Mouse (Mus musculus) ES-E14 (cell line): ENCODE data around the gene Vezf1. TPM values are rescaled to one million over a fixed set of nuclear protein-coding genes. Genes with fewer than 3 reads are reported as not detected.

Experiments
- DNase-seq: peaks from one replicate; pipeline ENCODE4 v3.0.0-alpha.2; 2013; ENCODE audit warnings: low read depth, low spot score
- H3K27ac ChIP-seq: 2 replicates; pipeline ENCODE4 v1.5.1; 2012; ENCODE audit warnings: low read depth, mild to moderate bottlenecking, low read length, moderate library complexity, mixed read lengths; ENCODE audit not compliant: poor library complexity, insufficient read depth, severe bottlenecking
- H3K36me3 ChIP-seq: 2 replicates; pipeline ENCODE4 v1.6.1; 2012; ENCODE audit warnings: mild to moderate bottlenecking, low read length, moderate library complexity, mixed read lengths; ENCODE audit not compliant: control insufficient read depth, poor library complexity, insufficient read depth, severe bottlenecking
- H3K4me1 ChIP-seq, 2 experiments: fragments of 150-350 bp in 1 of 2; sonication (generic) in 1 of 2; 2 replicates each; pipeline ENCODE4 v1.6.1; 2012; ENCODE audit warnings: low read length in 2 of 2, mild to moderate bottlenecking in 1 of 2, mixed read lengths in 1 of 2; ENCODE audit not compliant: control insufficient read depth in 2 of 2, insufficient read depth in 2 of 2, poor library complexity in 1 of 2
- H3K4me3 ChIP-seq, 2 experiments: fragments of 150-350 bp in 1 of 2; sonication (generic) in 1 of 2; 2 replicates each; pipeline ENCODE4 v1.5.1; 2012; ENCODE audit warnings: low read length in 2 of 2, low read depth in 1 of 2, mild to moderate bottlenecking in 1 of 2, mixed read lengths in 1 of 2; ENCODE audit not compliant: insufficient read depth in 1 of 2, poor library complexity in 1 of 2, severe bottlenecking in 1 of 2
- H3K9ac ChIP-seq: 2 replicates; pipeline ENCODE4 v1.6.1; 2012; ENCODE audit warnings: low read depth, mild to moderate bottlenecking, low read length, mixed read lengths; ENCODE audit not compliant: poor library complexity, insufficient read depth, severe bottlenecking
- H3K9me3 ChIP-seq: fragments of 150-350 bp; sonication (generic); 2 replicates; pipeline ENCODE4 v1.6.1; 2012; ENCODE audit warnings: low read depth, mild to moderate bottlenecking, low read length; ENCODE audit not compliant: control insufficient read depth, insufficient read depth
- CHD2 ChIP-seq: IDR thresholded peaks from 2 replicates; pipeline ENCODE4 v1.6.1; 2014; ENCODE audit warnings: mild to moderate bottlenecking, low read depth, low read length, inconsistent platforms
- HCFC1 ChIP-seq: IDR thresholded peaks from 2 replicates; pipeline ENCODE4 v1.6.1; 2012; ENCODE audit warnings: low read length, inconsistent platforms, borderline replicate concordance; ENCODE audit not compliant: insufficient read depth
- MAFK ChIP-seq: IDR thresholded peaks from 2 replicates; pipeline ENCODE4 v1.6.1; 2014; ENCODE audit warnings: mild to moderate bottlenecking, low read depth, low read length, inconsistent platforms; ENCODE audit not compliant: insufficient read depth
- ZC3H11A ChIP-seq: IDR thresholded peaks from 2 replicates; pipeline ENCODE4 v1.6.1; 2012; ENCODE audit warnings: low read depth, mild to moderate bottlenecking, inconsistent platforms, low read length, borderline replicate concordance
- ZNF384 ChIP-seq: IDR thresholded peaks from 2 replicates; pipeline ENCODE4 v1.6.1; 2012; ENCODE audit warnings: low read depth, low read length, inconsistent platforms
- in situ Hi-C, 2 experiments: fragments of 600-800 bp; cut with MboI; formaldehyde crosslinking; loops; one replicate each; pipeline ENCODE4 v1.15.1; 2025; ENCODE audit warnings: low sequenced_read_pairs in 2 of 2, inconsistent platforms in 1 of 2; ENCODE audit not compliant: unreplicated experiment in 2 of 2
- total RNA-seq: library from RNA; depleted of rRNA; stranded (reverse); fragments of 300-350 nt; gene quantifications from 2 replicates; pipeline ENCODE4 v1.2.3, GENCODE M21; 2012; rRNA removed

Gene Vezf1
- 12.6 and 13.2 TPM in 2 replicates for total RNA-seq

DNA sequence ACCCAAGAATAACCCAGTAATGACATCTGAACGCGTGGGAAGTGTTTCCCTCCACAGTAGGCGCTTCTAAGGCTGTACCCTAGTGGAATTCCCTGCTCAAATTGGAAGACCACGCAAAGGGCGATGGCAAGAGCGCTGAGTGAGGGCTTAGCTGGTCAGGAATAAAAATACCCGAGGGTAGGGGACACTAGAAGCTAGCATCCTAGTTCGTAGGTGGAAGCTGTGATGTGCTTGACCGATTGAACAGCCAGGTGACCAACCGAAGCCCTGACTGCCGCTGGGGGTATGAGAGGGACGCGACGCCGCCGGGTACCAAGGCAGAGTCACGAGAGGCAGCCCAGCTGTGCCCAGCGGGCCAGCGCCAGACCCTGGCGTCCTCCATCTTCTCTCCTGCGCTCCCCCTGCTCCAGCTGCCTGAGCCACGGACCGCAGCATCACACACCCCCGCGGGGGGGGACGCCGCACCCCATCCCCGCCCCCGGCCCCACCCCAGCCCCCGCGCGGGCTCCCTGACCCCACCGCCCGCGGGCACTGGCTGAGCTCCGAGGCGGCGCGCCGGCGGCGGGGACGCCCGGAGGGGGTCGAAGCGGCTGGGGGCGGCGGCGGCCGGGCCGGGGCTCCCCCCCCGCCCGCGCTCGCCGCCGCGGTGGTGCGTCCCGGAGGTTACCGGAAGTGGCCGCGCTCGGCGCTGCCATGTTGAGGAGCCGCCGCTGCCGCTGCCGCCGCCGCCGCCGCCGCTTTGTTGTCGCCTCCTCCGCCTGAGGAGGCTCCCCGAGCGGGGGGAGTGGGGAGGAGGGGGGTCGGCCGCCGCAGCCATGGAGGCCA is at the start of gene Vezf1:
Gene Vezf1, plus strand, starts transcription at position 694 of the 825 bp plus-strand sequence.
- Histone ChIP-seq H3K36me3 (no peaks in the 10 kb centered on the region), H3K9me3 (no peaks in the 10 kb centered on the region), H3K4me3 (peak within 1 kb of the TSS; percentile 75 to 91), H3K9ac (peak within 1 kb of the TSS; percentile 83), H3K27ac (peak within 1 kb of the TSS; percentile 35; the same call in 1 of the 2 replicates), H3K4me1 (peaks cover 4% of the 10 kb centered on the region in 2 experiments; a peak in 2 of 4 replicates)
- in situ Hi-C loops = no loop called here
- DNase-seq = no peak
- no peak for TF ChIP-seq MAFK
- no peak for TF ChIP-seq ZNF384
- TF ChIP-seq HCFC1 = no peak

DNA sequence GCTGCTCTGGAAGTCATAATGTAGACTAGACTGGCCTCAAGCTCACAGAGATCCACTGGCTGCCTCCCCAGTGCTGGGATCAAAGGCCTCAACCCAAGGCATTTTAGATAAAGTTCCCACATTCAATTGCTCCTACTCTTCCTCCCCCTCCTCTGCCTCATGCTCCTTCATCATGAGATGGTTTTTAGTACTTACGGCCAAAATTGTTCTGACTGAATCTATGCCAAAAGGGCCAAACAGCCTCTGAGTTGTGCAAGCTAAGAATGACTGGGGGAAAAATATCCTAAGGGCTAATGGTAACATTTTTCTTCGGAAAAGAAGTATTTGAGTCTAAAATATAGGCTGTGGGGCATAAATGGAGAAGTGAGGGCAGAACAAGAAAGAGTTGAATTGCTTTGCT is 44.1 kb upstream of the Vezf1 start:
- no peak for DNase-seq
- in situ Hi-C loops = no loop called here
- Histone ChIP-seq H3K27ac (no peak overlapping the region), H3K4me3 (no peak overlapping the region), H3K4me1 (peaks cover 2 to 14% of the 10 kb centered on the region in 2 experiments; a peak in 2 of 4 replicates), H3K9me3 (no peaks in the 10 kb centered on the region), H3K9ac (no peak overlapping the region), H3K36me3 (no peaks in the 10 kb centered on the region)
- TF ChIP-seq CHD2 (no peak), ZC3H11A (no peak), ZNF384 (no peak)

DNA sequence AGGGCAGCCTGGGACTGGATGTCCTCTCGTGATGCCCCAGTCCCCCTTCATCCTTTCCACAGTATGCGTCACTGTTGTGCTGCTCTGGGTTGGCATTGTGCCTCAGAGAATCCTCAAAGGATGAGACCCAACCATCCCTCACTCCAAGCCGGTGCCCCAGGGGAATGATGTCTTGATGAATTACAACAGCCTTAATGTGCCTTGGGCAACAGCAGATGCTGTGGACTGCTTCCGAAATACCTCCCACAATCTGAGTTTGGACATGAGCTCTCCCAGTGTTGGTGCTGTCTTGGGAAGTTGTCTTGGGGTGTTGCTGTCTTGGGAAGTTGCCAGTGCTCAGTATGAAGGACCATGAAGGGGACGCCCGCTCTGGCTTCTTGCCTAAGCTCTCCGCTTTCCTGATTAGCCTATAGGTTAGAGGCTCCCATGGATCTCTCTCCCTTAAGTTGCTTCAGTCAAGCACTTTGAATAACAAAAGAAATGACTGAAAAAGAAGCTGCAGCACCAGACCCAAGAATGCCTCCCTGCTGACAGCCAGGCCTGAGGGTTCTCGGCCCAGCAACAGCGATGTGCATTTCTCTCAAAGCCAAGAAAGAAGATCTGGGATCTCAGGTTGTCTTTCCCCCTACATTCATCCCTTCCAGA is 40.6 kb upstream of the Vezf1 start:
- peaks cover 6 to 23% of the 10 kb centered on the region in 2 experiments for H3K4me1 ChIP-seq
- H3K9ac ChIP-seq = peak overlapping the region; percentile 23; the same call in 1 of the 2 replicates
- DNase-seq = no peak
- H3K9me3 ChIP-seq = no peaks in the 10 kb centered on the region
- in situ Hi-C loops = no loop called here
- H3K27ac ChIP-seq = peak overlapping the region; percentile 98
- peak; percentile 14; the same call in 1 of the 2 replicates for TF ChIP-seq HCFC1
- 0 out of 2 replicates have a peak, but pooled peaks have one; percentile 16 for TF ChIP-seq ZNF384
- no peak for TF ChIP-seq MAFK
- TF ChIP-seq CHD2 = no peak
- TF ChIP-seq ZC3H11A = no peak
- H3K36me3 ChIP-seq = no peaks in the 10 kb centered on the region
- peak overlapping the region; percentile 20 to 48 for H3K4me3 ChIP-seq

DNA sequence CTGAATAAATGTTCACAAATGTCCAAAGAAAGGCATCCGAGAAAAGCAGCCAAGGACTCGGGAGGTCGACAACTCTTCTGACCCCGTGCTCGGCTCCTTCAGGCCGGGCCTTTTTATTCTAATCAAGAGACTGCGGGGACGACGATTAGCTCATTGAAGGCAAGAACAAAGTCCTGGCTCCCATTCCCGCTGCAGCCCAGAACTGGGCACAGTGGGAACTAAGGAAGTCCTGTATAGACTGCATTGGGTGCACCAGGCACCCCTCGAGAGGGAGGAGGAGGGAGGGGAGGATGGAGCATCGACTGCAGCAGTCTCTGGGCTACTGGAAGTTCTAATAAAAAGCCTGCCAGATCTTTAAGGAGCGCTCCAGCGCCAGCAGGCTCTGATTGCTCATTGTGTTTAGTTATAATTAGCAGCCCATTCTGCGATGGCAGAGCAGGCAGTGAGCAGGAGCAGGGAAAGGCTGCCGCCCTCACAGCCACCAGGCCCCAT is 39.8 kb upstream of the Vezf1 start:
- no peak for DNase-seq
- Histone ChIP-seq H3K9ac (peak overlapping the region; percentile 51), H3K4me1 (peaks cover 12 to 25% of the 10 kb centered on the region in 2 experiments), H3K36me3 (no peaks in the 10 kb centered on the region), H3K9me3 (no peaks in the 10 kb centered on the region), H3K4me3 (peak overlapping the region; percentile 18 to 48), H3K27ac (peak overlapping the region; percentile 97)
- in situ Hi-C loops = no loop called here
- TF ChIP-seq ZNF384 (no peak), MAFK (0 out of 2 replicates have a peak, but pooled peaks have one; percentile 11)
